Mouse (Mus musculus): ENCODE results near the gene Pabpn1l. TPM values are rescaled to one million over a fixed set of nuclear protein-coding genes. Genes with fewer than 3 reads are reported as not detected.

Pabpn1l gene
- polyA plus RNA-seq, 1 experiment, result not detected

DNA sequence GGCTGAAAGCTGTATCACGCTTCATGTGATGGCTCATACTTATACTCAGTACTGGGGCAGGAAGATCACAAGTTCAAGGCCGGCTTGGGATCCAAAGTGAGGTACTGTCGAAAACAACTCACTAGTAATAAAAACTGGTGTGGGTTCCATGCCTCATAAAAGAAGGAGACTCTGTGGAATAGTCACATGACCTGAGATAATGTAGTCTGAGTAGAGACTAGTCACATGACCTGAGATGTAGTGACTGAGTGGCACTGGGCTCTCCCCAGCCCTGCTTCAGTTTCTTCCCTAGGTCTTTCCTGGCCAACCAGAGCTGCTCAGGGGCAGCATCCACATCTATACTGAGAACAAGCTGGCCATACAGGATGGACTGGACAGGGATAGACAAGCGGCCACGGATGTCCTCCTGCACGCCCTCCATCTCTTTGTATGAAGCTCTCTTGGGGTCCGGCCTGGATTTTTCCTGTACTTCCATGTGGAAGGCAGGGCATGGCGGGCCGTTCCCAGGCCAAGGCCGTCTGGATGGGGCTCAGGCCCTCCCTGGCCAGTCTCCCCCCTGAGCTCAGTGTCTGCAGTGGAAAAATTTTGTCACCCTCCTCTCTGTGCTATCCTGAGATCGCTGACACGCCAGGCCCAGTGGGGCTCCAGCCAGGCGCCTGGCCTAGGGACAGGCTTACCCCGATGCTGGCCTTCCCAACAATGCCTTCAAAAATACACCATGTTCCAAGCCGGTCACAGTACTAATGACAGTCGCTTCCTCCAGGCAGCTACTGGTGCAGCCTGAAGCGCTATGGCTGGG, 1.5 kb upstream of the Pabpn1l start:
- no peak overlapping the region for H3K27ac ChIP-seq (ENCODE audit: insufficient read depth, low read length)
- no peak overlapping the region for H3K4me3 ChIP-seq (ENCODE audit: insufficient read depth, low read length)
- TF ChIP-seq CTCF (IDR thresholded peaks at IDR 0.05; ENCODE audit: borderline replicate concordance, insufficient read depth, low read length) (no peak), POLR2A (IDR thresholded peaks at IDR 0.05; ENCODE audit: low read depth, low read length) (no peak)
- no peaks in the 10 kb centered on the region for H3K4me1 ChIP-seq (ENCODE audit: control insufficient read depth, insufficient read depth, low read length)

DNA sequence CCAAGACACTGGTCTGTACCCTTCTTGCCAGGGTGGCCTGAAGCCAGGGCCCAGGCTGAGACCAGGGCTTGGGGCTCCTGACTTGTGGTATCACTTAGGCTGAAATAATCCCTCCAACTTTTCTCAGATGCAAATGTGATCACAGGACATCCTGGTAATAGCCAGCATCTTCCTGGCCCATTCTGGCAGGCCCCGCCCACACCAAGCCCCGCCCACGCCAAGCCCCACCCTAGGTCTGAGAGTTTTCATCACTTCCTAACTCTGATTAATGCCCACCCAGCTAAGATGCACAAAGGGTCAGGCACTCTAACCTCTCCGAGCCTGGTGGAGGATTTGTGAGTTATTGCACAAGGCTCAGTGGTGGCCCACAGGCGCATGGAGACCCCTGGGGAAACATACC, 2.1 kb downstream of the Pabpn1l start:
- no peak overlapping the region for H3K4me3 ChIP-seq (ENCODE audit: insufficient read depth, low read length)
- no peak overlapping the region for H3K27ac ChIP-seq (ENCODE audit: insufficient read depth, low read length)
- H3K4me1 ChIP-seq (ENCODE audit: control insufficient read depth, insufficient read depth, low read length), result no peaks in the 10 kb centered on the region
- TF ChIP-seq POLR2A (IDR thresholded peaks at IDR 0.05; ENCODE audit: low read depth, low read length) (no peak), CTCF (IDR thresholded peaks at IDR 0.05; ENCODE audit: borderline replicate concordance, insufficient read depth, low read length) (no peak)

DNA sequence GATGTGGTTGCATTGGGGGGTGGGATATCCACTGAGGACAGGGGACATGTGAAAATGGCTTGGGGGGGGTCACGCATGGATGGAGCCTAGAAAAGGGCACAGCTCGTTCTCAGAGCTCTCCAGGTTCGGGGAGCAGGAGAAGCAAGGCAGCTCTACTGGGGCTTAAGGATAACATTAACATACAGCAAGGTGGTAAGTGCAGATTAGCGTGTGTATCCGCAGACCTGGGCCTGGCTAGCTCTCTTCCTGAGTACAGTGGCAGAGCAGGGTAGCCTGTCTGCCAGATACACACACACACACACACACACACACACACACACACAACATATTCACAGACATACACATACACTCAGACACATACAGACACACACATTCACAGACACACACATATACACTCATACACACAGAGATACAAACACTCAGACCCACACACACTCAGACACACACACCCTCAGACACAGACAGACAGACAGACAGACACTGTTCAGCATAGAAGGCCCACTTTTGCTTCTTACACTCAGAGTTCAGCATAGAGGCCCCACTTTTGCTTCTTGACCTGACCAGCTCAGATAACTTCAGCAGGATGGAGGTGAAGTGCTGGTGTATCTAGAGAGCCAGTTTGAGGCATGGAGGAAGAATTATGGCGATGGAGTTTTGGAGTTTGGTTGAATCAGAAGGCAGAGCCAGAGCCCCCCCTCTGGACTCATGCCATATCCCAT, 3.7 kb downstream of the Pabpn1l start:
- H3K4me3 ChIP-seq (ENCODE audit: insufficient read depth, low read length), result no peak overlapping the region
- no peaks in the 10 kb centered on the region for H3K4me1 ChIP-seq (ENCODE audit: control insufficient read depth, insufficient read depth, low read length)
- no peak overlapping the region for H3K27ac ChIP-seq (ENCODE audit: insufficient read depth, low read length)
- TF ChIP-seq POLR2A (IDR thresholded peaks at IDR 0.05; ENCODE audit: low read depth, low read length), result no peak
- TF ChIP-seq CTCF (IDR thresholded peaks at IDR 0.05; ENCODE audit: borderline replicate concordance, insufficient read depth, low read length), result no peak

DNA sequence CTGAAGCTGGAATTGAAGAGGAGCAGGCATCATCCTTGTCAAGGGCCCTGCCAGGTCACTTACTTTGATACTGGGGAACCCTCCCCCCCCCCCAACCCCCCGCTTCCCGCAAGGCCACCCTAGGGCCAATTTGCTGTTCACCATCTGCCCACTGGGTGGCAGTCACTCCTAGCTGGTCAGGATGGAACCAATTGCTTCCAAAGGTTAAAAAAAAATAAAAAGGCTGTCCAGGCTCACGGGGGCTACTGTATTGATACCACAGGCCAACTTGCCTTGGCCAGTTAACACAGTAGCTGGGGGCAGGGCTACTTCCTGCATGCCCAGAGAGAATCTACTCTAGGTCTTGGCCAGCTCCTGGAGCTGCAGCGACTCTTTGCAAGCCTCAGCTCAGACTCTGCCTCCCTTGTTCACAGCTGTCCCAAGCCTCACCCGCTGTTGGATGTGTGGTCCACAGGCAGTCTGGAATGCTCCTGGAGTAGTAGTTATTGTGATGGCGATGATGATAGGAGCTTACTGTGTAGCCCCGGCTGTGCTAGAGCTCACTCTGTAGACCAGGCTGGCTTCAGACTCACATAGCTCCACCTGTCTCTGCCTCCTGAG, 4.5 kb downstream of the Pabpn1l start:
- no peak overlapping the region for H3K4me3 ChIP-seq (ENCODE audit: insufficient read depth, low read length)
- H3K27ac ChIP-seq (ENCODE audit: insufficient read depth, low read length), result no peak overlapping the region
- TF ChIP-seq CTCF (IDR thresholded peaks at IDR 0.05; ENCODE audit: borderline replicate concordance, insufficient read depth, low read length) (peak; percentile 76; the same call in 1 of the 2 replicates), POLR2A (IDR thresholded peaks at IDR 0.05; ENCODE audit: low read depth, low read length) (no peak)
- H3K4me1 ChIP-seq (ENCODE audit: control insufficient read depth, insufficient read depth, low read length), result no peaks in the 10 kb centered on the region

GRCm38 (mm10) chr8:122616181-122616905, 6.2 kb downstream of the Pabpn1l start:
- Histone ChIP-seq H3K27ac (ENCODE audit: insufficient read depth, low read length) (no peak overlapping the region), H3K4me3 (ENCODE audit: insufficient read depth, low read length) (no peak overlapping the region), H3K4me1 (ENCODE audit: control insufficient read depth, insufficient read depth, low read length) (peaks cover 3% of the 10 kb centered on the region; the same call in 1 of the 2 replicates)
- TF ChIP-seq POLR2A (IDR thresholded peaks at IDR 0.05; ENCODE audit: low read depth, low read length) (no peak), CTCF (IDR thresholded peaks at IDR 0.05; ENCODE audit: borderline replicate concordance, insufficient read depth, low read length) (no peak)

DNA sequence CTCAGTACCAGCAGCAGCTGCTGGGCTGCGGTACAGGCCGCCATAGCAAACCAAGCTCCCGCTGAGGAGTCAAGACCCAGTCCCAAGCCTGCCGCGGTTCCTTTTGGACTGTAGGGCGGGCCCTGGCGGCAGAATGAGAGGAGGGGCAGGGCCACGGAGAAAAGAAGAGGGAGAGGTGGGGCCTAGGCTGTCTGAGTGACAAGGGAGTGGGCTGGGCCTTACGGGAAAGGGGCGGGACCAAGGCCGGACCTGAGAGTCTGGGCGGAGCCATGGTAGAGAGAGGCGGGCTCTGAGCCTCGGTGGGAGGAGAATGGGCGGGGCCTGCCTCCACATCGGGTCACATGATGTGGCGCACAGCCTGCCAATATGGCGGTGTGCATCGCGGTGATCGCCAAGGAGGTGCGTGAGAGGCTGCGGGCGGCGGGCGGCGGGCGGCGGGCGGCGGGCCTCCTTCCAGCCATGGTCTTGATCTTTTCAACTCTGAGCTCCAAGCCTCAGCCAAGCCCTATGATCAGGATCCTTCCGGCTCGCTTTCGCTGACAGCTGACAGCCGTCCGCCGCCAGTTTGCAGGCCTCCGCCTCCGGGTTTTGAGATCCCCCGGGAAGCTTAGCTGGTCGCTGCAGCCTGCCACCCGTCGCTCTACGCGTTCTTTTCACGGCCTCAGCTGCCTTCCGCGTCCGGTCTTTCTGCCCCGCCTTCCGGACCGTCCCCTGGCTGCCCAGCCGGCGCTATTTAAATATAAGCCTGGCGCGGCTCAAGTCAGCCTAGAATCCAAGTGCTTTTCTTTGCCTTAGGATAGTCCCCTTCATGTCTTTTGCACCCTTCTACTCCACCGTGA, 11.0 kb downstream of the Pabpn1l start, which contains the start of the genes Galns and Trappc2l:
TSS of gene Galns (minus strand) at position 169 of the 839 bp plus-strand sequence.
TSS of gene Trappc2l (plus strand) at position 346 of the 839 bp plus-strand sequence.
- Histone ChIP-seq H3K4me3 (ENCODE audit: insufficient read depth, low read length) (peak within 1 kb of the TSS; percentile 85), H3K27ac (ENCODE audit: insufficient read depth, low read length) (peak within 1 kb of the TSS; percentile 36; the same call in 1 of the 2 replicates), H3K4me1 (ENCODE audit: control insufficient read depth, insufficient read depth, low read length) (peaks cover 3% of the 10 kb centered on the region; the same call in 1 of the 2 replicates)
- TF ChIP-seq CTCF (IDR thresholded peaks at IDR 0.05; ENCODE audit: borderline replicate concordance, insufficient read depth, low read length) (no peak), POLR2A (IDR thresholded peaks at IDR 0.05; ENCODE audit: low read depth, low read length) (peak; percentile 75)

DNA sequence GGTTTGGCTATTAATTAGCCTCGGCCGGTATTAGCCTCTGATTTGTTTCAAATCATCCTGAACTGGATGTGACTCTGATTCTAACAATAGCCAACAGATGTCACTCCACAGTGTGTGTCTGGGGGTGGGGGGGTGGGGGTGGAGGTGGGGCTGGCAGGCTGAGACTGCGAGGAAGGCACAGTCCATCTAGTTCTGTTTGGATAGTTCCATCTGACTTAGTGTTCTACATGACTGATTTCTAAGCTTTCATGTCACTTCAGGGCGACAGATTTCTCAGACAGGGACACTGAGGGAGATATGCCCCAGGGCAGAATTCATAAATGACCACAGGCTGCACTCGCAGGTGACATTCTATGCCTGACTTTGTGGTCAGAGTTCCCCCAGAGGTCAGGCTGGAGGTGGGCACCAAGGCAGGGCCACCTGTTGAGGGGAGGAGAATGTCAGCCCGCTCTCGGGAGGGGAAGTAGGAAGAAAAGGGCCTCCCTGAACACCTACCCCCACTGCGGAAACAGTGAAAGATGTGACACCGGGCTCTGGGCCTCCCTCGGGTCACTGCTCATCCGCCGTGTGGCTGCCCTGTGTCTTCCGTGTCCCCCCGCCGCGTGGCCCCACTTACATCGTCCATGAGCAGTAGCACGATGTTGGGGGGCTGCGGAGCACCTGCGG, 11.8 kb downstream of the Pabpn1l start:
- Histone ChIP-seq H3K4me3 (ENCODE audit: insufficient read depth, low read length) (peak overlapping the region; percentile 62), H3K27ac (ENCODE audit: insufficient read depth, low read length) (no peak overlapping the region), H3K4me1 (ENCODE audit: control insufficient read depth, insufficient read depth, low read length) (peaks cover 3% of the 10 kb centered on the region; the same call in 1 of the 2 replicates)
- TF ChIP-seq CTCF (IDR thresholded peaks at IDR 0.05; ENCODE audit: borderline replicate concordance, insufficient read depth, low read length) (no peak), POLR2A (IDR thresholded peaks at IDR 0.05; ENCODE audit: low read depth, low read length) (no peak)

- H3K4me3 ChIP-seq (ENCODE audit: insufficient read depth, low read length), result no peak overlapping the region; the same call in 1 of the 2 replicates
- peaks cover 3% of the 10 kb centered on the region; the same call in 1 of the 2 replicates for H3K4me1 ChIP-seq (ENCODE audit: control insufficient read depth, insufficient read depth, low read length)
- TF ChIP-seq CTCF (IDR thresholded peaks at IDR 0.05; ENCODE audit: borderline replicate concordance, insufficient read depth, low read length), result no peak
- TF ChIP-seq POLR2A (IDR thresholded peaks at IDR 0.05; ENCODE audit: low read depth, low read length), result no peak
- H3K27ac ChIP-seq (ENCODE audit: insufficient read depth, low read length), result no peak overlapping the region
These were observed 12.3 kb downstream of the Pabpn1l start for GRCm38 (mm10) chr8:122610209-122610608.
